Mouse (Mus musculus): ENCODE measurements around the gene Snap91. TPM values are rescaled to one million over a fixed set of nuclear protein-coding genes. Genes with fewer than 3 reads are reported as not detected.
A peak's percentile ranks its signal among the peaks of the same experiment; 100 is the strongest.

Gene Snap91
- polyA plus RNA-seq, 1 experiment from 2014 or later, result 0.45 TPM

- ATAC-seq (no peak), DNase-seq (ENCODE audit: low spot score) (no peak)
- Histone ChIP-seq H3K36me3 (ENCODE audit: insufficient read depth, low read length) (no peaks in the 10 kb centered on the region), H3K4me2 (replicated peaks; ENCODE audit: low read depth, low read length) (no peak overlapping the region), H3K27me3 (replicated peaks; ENCODE audit: insufficient read depth, low read length) (no peaks in the 10 kb centered on the region), H3K27ac (ENCODE audit: low read length) (no peak overlapping the region), H3K9me3 (ENCODE audit: low read length) (no peaks in the 10 kb centered on the region), H3K4me1 (ENCODE audit: insufficient read depth, low read depth, low read length) (no peaks in the 10 kb centered on the region), H3K4me3 (ENCODE audit: low read depth, low read length) (no peak overlapping the region), H3K9ac (replicated peaks; ENCODE audit: low read depth) (no peak overlapping the region)
- WGBS, result 49% methylated on average over 10 of the region's 10 CpGs
- TF ChIP-seq EP300 (IDR thresholded peaks at IDR 0.05), result no peak
- TF ChIP-seq CTCF (IDR thresholded peaks at IDR 0.05), result no peak
These were observed 113.5 kb downstream of the Snap91 start for GRCm38 (mm10) chr9:86766991-86767390.

- no peak for ATAC-seq
- H3K4me2 ChIP-seq (replicated peaks; ENCODE audit: low read depth, low read length), result no peak overlapping the region
- no peak overlapping the region for H3K9ac ChIP-seq (replicated peaks; ENCODE audit: low read depth)
- WGBS, result 61% methylated on average over 2 of the region's 2 CpGs
- H3K4me3 ChIP-seq (ENCODE audit: low read depth, low read length), result no peak overlapping the region
- DNase-seq (ENCODE audit: low spot score), result no peak
- no peaks in the 10 kb centered on the region for H3K4me1 ChIP-seq (ENCODE audit: insufficient read depth, low read depth, low read length)
- no peaks in the 10 kb centered on the region for H3K36me3 ChIP-seq (ENCODE audit: insufficient read depth, low read length)
- H3K27me3 ChIP-seq (replicated peaks; ENCODE audit: insufficient read depth, low read length), result no peaks in the 10 kb centered on the region
- H3K9me3 ChIP-seq (ENCODE audit: low read length), result no peaks in the 10 kb centered on the region
- TF ChIP-seq CTCF (IDR thresholded peaks at IDR 0.05) (no peak), EP300 (IDR thresholded peaks at IDR 0.05) (no peak)
- H3K27ac ChIP-seq (ENCODE audit: low read length), result no peak overlapping the region
These were observed 116.5 kb downstream of the Snap91 start for GRCm38 (mm10) chr9:86764002-86764401.

GRCm38 (mm10) chr9:86762477-86763376 is 117.7 kb downstream of the Snap91 start:
- H3K9me3 ChIP-seq (ENCODE audit: low read length), result no peaks in the 10 kb centered on the region
- H3K4me3 ChIP-seq (ENCODE audit: low read depth, low read length), result no peak overlapping the region
- DNase-seq (ENCODE audit: low spot score) (no peak), ATAC-seq (no peak)
- no peaks in the 10 kb centered on the region for H3K27me3 ChIP-seq (replicated peaks; ENCODE audit: insufficient read depth, low read length)
- 40% methylated on average over 8 of the region's 8 CpGs for WGBS
- no peak overlapping the region for H3K4me2 ChIP-seq (replicated peaks; ENCODE audit: low read depth, low read length)
- H3K9ac ChIP-seq (replicated peaks; ENCODE audit: low read depth), result no peak overlapping the region
- H3K4me1 ChIP-seq (ENCODE audit: insufficient read depth, low read depth, low read length), result no peaks in the 10 kb centered on the region
- H3K36me3 ChIP-seq (ENCODE audit: insufficient read depth, low read length), result no peaks in the 10 kb centered on the region
- TF ChIP-seq EP300 (IDR thresholded peaks at IDR 0.05) (no peak), CTCF (IDR thresholded peaks at IDR 0.05) (no peak)
- H3K27ac ChIP-seq (ENCODE audit: low read length), result no peak overlapping the region

- H3K9me3 ChIP-seq (ENCODE audit: low read length), result no peaks in the 10 kb centered on the region
- H3K27ac ChIP-seq (ENCODE audit: low read length), result no peak overlapping the region
- peak; percentile 99 for TF ChIP-seq CTCF (IDR thresholded peaks at IDR 0.05)
- no peak for TF ChIP-seq EP300 (IDR thresholded peaks at IDR 0.05)
- WGBS, result 18% methylated on average over 13 of the region's 13 CpGs
- no peak overlapping the region for H3K4me3 ChIP-seq (ENCODE audit: low read depth, low read length)
- peak; percentile 83 for ATAC-seq
- H3K27me3 ChIP-seq (replicated peaks; ENCODE audit: insufficient read depth, low read length), result no peaks in the 10 kb centered on the region
- no peak overlapping the region for H3K4me2 ChIP-seq (replicated peaks; ENCODE audit: low read depth, low read length)
- no peak overlapping the region for H3K9ac ChIP-seq (replicated peaks; ENCODE audit: low read depth)
- no peaks in the 10 kb centered on the region for H3K36me3 ChIP-seq (ENCODE audit: insufficient read depth, low read length)
- peak; percentile 94 for DNase-seq (ENCODE audit: low spot score)
- H3K4me1 ChIP-seq (ENCODE audit: insufficient read depth, low read depth, low read length), result no peaks in the 10 kb centered on the region
These were observed 134.4 kb downstream of the Snap91 start for GRCm38 (mm10) chr9:86745926-86746581.

GRCm38 (mm10) chr9:86744041-86744440 is 136.4 kb downstream of the Snap91 start:
- ATAC-seq (no peak), DNase-seq (ENCODE audit: low spot score) (no peak)
- H3K9ac ChIP-seq (replicated peaks; ENCODE audit: low read depth), result no peak overlapping the region
- 0 out of 2 replicates have a peak overlapping the region, but pooled peaks have one; percentile 5 for H3K4me3 ChIP-seq (ENCODE audit: low read depth, low read length)
- TF ChIP-seq CTCF (IDR thresholded peaks at IDR 0.05) (no peak), EP300 (IDR thresholded peaks at IDR 0.05) (no peak)
- H3K9me3 ChIP-seq (ENCODE audit: low read length), result no peaks in the 10 kb centered on the region
- no peaks in the 10 kb centered on the region for H3K4me1 ChIP-seq (ENCODE audit: insufficient read depth, low read depth, low read length)
- H3K36me3 ChIP-seq (ENCODE audit: insufficient read depth, low read length), result no peaks in the 10 kb centered on the region
- no peak overlapping the region for H3K27ac ChIP-seq (ENCODE audit: low read length)
- no peaks in the 10 kb centered on the region for H3K27me3 ChIP-seq (replicated peaks; ENCODE audit: insufficient read depth, low read length)
- 26% methylated on average over 5 of the region's 5 CpGs for WGBS
- peak overlapping the region; percentile 37; the same call in 1 of the 2 replicates for H3K4me2 ChIP-seq (replicated peaks; ENCODE audit: low read depth, low read length)

Measured in lung, postnatal 0 days (tissue).